Mouse (Mus musculus): ENCODE measurements at regions not wholly inside any gene's neighbourhood (a gene's known extent, or its start where the extent isn't known, plus 50 kb on each side); places are given as distances from the start of the nearest gene placed in this dataset.
A peak's percentile ranks its signal among the peaks of the same experiment; 100 is the strongest.

DNA sequence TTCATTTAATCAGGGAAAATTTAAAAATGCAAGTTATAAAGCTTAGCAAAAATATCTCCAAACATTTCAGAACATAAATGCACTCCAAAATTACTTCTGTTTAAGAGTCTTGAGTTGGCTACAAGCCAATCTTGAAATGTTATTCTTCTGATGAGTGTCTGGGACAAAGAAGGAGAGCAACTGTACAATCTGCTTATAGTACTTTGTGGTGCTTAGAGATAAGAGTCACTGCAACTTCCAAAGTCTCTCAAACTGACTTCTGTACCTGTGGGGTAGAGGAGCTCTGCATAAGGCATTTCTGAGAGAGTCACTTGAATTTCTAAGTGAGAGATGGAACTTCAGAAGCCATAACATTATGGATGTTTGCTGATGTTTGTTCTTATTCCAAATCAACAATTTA, 374.2 kb downstream of the Gpd2 start:
- no peak for DNase-seq (ENCODE audit: low spot score in 2 of 2)

DNA sequence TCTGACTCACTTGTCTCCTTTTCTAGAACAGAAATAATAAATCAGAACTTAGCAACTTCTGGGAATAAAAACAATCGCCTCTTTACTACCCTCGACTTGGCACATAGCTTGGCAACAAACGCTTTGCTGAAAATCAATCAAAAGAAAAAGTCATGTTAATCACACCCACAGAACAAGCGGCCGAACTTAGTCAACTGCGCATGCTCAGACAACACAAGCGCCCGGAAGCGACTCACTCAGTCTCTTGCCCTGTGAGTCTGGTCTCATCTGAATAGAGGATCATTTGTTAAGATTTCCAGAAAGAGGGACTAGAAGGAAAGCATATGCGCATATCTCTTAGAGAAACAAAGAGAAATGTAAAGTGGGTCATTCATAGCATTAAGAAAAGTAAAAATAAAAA, 375.8 kb downstream of the Gpd2 start:
- DNase-seq (ENCODE audit: low spot score in 2 of 2): peak in 1 of 2 experiments; percentile 18

DNA sequence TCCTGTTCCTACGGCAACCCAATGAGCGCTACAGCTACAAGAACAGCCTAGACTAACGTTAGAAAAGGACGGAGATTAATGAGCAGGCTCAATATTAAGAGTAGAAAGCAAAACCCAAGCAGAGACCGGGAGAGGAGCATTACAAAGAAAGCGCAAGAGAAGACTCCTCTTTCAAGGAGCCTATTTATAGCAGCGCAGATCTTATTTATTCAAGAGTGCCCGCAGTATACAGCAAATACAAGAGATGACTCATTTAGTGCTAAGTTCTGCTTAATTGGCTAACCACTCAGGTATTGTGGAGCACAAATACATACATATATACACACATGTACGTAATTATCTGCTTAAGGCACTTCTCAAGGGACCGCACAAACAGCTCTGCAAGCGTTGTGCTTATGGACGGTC, 377.2 kb downstream of the Gpd2 start:
- peak in 1 of 2 experiments; percentile 7 for DNase-seq (ENCODE audit: low spot score in 2 of 2)

DNA sequence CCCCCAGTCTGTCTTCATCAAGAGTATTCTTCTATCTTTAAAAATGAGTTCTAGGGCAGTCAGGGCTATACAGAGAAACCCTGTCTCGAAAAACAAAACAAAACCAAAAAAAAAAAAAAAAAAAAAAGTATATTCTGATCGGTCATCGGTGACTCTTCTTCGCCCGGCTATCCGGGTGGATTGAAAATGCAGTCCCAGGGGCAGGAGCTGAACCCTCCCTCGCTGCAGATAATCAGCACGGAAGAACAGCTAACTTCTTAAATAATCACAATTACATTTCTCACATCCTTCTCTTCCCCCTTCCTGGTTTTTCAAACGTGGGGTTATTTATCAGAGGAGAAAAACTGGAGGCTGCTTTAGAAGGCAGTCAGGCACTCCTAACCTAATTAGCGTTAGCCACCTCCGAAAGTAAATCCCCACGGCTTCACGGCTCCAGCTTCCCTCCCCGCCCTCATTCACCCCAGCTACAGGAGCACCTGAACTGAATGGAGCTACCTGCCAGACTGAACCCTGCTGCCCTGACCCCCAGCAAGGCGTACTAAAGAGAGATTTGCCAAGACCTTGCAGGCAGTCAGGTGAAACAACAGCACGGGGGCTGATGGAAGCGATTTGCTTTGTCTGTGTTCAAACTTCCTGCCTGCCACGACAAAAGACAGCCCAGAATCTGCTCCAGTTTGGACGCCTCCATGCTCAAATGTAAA, 379.2 kb downstream of the Gpd2 start:
- no peak for DNase-seq (ENCODE audit: low spot score in 2 of 2)

DNA sequence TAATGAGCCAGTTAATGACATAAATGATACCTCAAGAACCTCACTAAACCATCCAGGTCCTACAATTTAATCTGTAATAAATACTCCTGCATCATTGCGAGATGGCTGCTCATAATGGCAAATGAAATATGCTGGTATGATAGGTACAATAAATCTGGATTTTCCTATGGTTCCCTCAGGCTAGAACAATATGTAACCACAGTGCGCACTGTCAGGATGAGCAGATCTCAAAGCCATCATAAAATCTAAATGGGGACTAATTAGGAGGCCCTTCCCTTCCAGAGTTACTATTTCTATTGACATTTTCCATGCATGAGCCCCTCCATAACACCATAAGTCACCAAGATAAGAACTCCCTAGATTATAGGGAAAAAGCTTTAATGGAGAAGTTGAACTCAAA, 379.8 kb downstream of the Gpd2 start:
- DNase-seq (ENCODE audit: low spot score in 2 of 2): no peak

DNA sequence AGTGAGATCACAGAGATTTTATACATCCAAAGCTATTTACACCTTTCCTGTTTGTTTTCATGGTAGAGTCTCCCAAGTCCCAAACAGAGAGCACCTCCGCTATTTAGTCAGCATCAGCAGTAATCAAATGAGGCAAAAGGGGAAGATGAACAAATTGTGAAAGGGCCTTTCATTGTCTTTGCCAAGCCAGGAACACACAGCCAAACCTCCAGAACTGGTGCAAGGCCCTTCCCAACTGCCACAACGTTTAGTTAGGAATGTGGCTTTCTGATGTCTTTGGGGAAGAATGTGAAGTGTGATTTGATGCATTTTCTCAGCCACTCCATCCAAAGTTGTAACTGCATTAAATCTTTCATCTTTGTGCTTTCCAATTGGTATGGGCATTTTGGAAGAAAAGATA, 353.6 kb upstream of the Galnt5 start:
- DNase-seq (ENCODE audit: low spot score in 2 of 2): no peak

DNA sequence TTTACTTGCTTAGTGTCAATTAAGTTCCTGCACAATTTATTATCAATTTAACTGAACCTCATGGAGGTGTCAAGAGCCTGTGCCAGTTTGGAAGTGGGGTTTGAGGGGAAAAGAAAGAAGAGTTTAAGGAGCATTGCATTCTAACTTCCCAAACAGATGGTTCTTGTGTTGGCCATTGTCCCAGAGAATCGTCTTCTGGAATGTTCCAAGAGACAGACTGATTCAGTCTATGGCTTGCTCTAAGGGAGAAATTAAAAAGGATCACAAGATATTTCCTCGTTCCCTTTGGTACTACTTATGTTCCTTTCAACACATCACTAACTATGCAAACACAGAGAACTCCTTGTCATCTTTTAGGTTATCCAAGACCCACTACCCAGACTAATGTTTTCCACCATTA, 353.1 kb upstream of the Galnt5 start:
- no peak for DNase-seq (ENCODE audit: low spot score in 2 of 2)

DNA sequence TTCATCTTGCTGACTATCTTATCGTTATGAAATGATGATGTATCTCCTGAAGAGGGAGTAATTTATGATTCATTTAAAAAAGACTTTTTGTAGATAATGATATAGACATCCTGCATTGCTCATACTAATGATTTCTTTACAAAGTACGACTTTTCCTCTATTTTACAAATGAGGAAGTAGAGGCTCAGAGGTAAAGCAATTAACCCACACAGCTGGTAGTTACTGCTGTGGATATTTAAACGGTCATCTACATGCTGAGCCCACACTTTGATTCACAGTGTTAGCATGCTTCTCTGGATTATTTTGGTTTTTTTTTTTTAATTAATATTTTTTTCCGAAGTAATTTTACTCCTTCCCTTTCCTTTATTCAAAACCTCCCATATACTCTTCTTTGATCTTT, 348.7 kb upstream of the Galnt5 start:
- DNase-seq (ENCODE audit: low spot score in 2 of 2): no peak

DNA sequence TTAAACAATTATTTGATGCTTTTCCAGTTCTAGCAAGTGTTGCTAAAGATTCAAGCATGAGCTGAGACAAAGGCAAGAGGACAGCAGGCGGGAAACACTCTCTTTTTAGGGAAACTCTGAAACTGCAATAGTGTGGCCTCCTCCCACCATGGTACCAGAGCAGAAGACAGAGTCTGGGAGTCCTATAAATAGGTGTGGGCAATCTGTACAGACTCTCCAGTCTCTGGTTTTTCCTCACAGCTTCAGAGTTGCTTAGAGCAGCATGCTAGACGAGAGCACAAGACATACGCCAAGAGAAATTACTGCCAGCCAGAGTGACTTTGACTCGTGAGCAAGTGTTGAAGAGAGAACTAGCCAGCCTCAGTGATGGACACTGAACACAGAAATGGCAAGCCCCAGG, 340.3 kb upstream of the Galnt5 start:
- peak in 1 of 2 experiments; percentile 2 for DNase-seq (ENCODE audit: low spot score in 2 of 2)

DNA sequence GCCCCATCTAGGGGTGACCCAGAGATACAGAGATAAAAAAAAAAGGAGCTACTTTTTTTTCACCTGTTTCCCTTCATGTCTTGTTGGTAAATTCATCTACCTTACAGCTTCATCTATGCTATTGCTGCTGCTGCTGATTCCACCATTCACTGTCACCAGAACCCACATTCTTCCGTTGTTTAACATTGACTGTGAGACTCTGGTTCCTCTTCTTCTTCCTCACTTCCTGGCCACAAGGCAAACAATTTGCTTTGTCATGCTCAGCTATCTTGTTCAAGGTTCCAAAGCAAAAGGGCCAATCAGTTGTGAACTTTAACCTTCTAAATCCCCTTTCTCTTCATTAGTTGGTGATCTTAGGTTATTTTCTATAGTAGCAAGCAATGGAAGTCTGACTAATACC, 335.8 kb upstream of the Galnt5 start:
- no peak for DNase-seq (ENCODE audit: low spot score in 2 of 2)

DNA sequence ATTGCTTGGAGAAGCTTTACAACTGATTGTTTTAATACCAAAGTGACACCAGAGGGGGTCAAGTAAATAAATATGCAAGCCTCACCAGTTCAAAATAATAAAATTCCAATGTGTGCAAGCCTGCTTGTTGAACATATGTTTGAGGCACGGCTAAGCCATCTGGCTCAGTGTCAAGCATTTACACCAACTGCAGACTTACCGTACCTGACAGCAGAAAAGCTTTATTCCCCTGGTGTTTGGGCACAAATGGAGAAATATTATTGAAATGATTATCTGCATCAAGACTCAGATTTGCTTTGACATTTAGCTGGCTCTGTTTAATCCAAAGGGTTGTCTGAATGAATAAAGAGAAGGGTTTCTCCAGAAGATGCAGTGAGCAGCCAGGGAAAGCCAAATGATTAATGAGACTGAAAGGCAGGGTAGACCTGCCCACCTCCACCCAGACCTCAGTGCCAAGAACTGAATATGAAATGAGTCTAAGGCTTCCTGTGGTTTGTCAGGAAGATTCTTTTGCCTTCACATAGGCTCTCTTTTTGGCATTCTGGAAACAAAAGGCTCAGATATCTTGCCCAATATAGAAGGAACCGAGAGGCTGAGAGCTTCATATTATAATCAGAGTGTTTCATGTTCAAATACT, 325.6 kb upstream of the Galnt5 start:
- no peak for DNase-seq (ENCODE audit: low spot score in 2 of 2)

DNA sequence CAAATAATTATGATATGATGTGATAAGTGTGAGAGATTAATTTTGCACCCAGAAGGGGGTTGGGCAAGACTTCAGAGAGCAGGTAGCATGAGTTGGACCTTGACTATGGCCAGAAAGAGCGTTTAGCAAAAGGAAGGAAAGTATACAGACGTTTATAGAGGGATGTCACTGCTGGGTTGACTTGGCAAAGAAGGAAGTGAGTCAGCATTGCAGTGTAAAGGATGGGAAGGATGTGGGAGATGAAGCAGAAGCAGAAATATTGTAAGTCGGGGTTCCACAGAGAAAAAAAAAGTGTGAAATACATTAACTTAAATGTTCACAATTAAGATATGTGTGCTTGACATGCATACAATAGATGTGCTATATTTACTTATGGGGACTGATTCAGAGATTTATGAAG, 307.8 kb upstream of the Galnt5 start:
- no peak for DNase-seq (ENCODE audit: low spot score in 2 of 2)

DNA sequence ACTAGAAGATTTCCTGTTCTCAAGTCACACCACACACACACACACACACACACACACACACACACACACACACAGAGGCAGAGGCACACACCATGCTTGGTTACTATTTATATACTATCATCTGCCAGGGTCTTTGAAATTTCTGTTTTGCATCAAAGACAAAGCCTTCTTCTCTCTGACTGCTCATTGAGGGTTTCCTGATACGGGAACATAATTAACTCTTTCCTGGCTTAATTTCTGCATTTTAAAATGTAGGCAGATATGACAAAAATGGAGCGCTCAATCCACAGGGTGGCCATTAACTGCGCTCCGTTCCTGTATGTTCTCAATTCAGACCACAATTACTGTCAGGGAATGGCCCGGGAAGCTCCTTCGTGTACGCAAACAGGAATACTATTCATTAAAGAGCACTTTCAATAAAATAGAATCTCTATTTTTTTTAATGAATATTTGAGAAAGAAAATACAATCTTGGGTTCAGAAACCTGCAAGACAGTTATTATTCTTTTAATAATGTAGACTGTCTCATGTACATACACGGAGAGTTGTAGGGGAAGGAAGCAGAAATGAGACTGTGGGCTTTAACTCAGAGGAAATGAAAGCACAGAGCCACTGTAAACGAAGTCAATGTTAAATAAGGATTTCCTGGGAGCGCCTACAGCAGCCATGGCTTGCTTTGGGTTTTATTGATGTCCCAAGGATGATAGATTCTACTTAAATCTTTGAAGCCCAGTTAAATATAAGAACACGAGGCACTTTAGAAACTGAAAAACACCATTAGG, 300.5 kb upstream of the Galnt5 start:
- DNase-seq (ENCODE audit: low spot score in 2 of 2): no peak

DNA sequence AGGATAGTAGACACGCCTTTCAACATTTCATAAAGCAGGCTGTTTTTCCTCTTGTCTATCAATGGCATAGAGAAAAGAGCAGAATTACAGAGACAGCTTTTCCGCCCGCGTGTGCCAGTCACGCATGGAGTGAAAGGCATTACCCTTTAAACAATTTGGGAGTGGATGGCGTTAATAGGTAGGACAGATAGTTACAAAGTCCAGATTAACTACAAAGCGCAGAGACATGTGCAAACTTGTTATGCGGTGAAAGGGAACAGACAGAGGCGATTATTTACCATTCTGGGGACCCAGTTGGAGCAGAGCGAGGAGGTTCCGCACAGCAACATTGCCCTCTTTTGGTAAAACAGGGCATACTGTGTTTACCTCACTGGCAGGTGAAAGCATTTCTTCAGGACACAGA, 299.0 kb upstream of the Galnt5 start:
- peak; percentile 28 to 41 for DNase-seq (ENCODE audit: low spot score in 2 of 2)

DNA sequence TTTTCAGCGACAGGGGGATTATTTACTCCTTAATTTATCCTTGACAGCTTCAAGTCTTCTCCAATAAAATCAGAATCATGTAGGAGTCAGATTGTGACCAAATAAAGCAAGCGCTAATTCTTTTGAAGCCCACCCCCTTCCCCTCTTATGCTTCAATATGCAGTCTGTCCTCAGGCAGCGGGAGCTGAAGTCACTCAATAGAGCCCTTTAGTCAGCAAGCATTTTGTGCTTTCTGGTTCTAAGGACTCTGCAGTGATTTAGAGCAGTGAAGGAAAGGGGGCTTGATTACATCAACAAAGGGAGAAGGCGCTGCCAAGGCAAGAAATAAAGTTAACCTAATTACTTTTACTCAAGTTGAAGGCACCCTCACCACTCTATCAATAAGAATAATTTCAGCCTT, 298.5 kb upstream of the Galnt5 start:
- DNase-seq (ENCODE audit: low spot score in 2 of 2): no peak

DNA sequence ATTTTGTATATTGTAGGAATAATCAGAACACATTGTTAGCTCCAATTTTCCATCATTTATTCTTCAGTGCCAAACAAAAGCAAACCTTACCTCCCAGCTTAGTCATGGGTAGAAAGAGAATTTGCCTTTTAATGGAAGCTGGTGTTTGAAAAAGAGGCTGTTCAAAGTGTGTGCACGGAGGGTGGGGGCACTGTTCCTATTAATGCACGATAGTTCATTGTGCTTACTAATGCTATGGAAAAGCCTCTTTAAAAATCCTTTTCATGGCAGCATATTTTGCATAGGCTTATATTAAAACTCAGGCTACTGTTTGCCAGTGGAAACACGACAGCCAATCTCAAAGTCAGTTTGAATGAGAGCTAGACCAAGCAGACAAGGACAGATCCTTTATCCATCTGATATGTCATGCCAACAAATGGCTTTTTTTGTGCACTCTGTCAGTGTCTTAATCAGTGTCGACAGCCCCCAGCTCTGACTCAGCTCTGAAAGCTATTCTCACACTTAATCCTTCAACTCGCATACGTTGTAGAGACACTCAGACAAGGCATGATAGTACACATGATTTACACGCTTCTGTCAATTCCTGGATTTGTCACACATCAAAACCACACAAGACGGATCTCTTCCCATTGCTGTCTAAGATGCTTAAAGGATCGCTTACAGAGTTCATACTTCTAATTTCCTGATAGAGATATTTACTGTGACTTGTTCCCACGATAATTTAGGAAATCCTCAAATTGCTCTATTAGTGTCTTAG, 280.8 kb upstream of the Galnt5 start:
- no peak for DNase-seq (ENCODE audit: low spot score in 2 of 2)

Measured in left cerebral cortex, adult 18-20 months (tissue).